Mouse (Mus musculus) G1E (cell line): ENCODE results near the gene Gnl2. TPM values are rescaled to one million over a fixed set of nuclear protein-coding genes. Genes with fewer than 3 reads are reported as not detected.

Source experiments
- ATAC-seq: 2 replicates; pipeline ENCODE4 v1.8.0; 2016; ENCODE audit warnings: mild to moderate bottlenecking; ENCODE audit not compliant: insufficient number of reproducible peaks, poor library complexity, low FRiP score, severe bottlenecking; ENCODE audit errors: extremely low read depth
- DNase-seq: peaks from one replicate; pipeline ENCODE4 v3.0.0; 2012; ENCODE audit warnings: low spot score
- H3K27me3 ChIP-seq: 2 replicates; pipeline ENCODE4 v1.6.1; 2012; ENCODE audit warnings: mild to moderate bottlenecking, low read length, inconsistent platforms; ENCODE audit not compliant: insufficient read depth
- H3K36me3 ChIP-seq: replicated peaks from 2 replicates; pipeline ENCODE3; 2012; ENCODE audit warnings: mild to moderate bottlenecking, inconsistent platforms
- H3K4me1 ChIP-seq: 2 replicates; pipeline ENCODE4 v1.6.1; 2012; ENCODE audit warnings: low read depth, low read length, inconsistent platforms, mixed read lengths; ENCODE audit not compliant: insufficient read depth
- H3K4me3 ChIP-seq: 2 replicates; pipeline ENCODE4 v1.5.1; 2012; ENCODE audit warnings: low read depth, mild to moderate bottlenecking, inconsistent platforms, low read length, moderate library complexity, mixed read lengths
- H3K9me3 ChIP-seq: replicated peaks from 2 replicates; pipeline ENCODE4 v1.6.1; 2012; ENCODE audit warnings: inconsistent platforms
- CTCF ChIP-seq: IDR thresholded peaks from 2 replicates; pipeline ENCODE4 v1.5.1; 2012; ENCODE audit warnings: low read depth, low read length, inconsistent platforms, mixed read lengths
- GATA1 ChIP-seq: IDR thresholded peaks from 2 replicates; pipeline ENCODE4 v1.6.1; 2012; ENCODE audit warnings: borderline replicate concordance, low read length, inconsistent platforms, mixed read lengths
- GATA2 ChIP-seq: IDR thresholded peaks from 2 replicates; pipeline ENCODE4 v1.6.1; 2012; ENCODE audit warnings: low read depth, low read length, inconsistent platforms, borderline replicate concordance
- POLR2AphosphoS5 ChIP-seq: IDR thresholded peaks from 2 replicates; pipeline ENCODE4 v1.6.1; 2012; ENCODE audit warnings: low read depth, low read length, inconsistent platforms; ENCODE audit not compliant: insufficient replicate concordance
- TAL1 ChIP-seq: conservative IDR thresholded peaks from 2 replicates; pipeline ENCODE4 v1.6.1; 2012; ENCODE audit warnings: low read depth, low read length, inconsistent platforms, mixed read lengths
- polyA plus RNA-seq: library from polyadenylated mRNA; stranded (reverse); fragments of >175 nt; gene quantifications from 2 replicates; pipeline ENCODE4 v1.2.3, GENCODE M21; 2012
- total RNA-seq, 2 experiments: library from RNA; stranded (forward) in 1 of 2; stranded (reverse) in 1 of 2; fragments of 200-1000 nt in 1 of 2; fragments of >200 nt in 1 of 2; fragmentation: Nextera tagmentation in 1 of 2; gene quantifications; 2 replicates each; pipeline ENCODE4 v1.2.3; 2014 to 2017

The Gnl2 gene
- total and polyA plus RNA-seq, 3 experiments = 110 to 200 (median 176) TPM

- Histone ChIP-seq H3K9me3 (no peaks in the 10 kb centered on the region), H3K4me3 (no peak overlapping the region), H3K36me3 (no peaks in the 10 kb centered on the region), H3K4me1 (peaks cover 2% of the 10 kb centered on the region), H3K27me3 (peaks cover 66% of the 10 kb centered on the region)
- ATAC-seq (no peak), DNase-seq (no peak)
- TF ChIP-seq POLR2AphosphoS5 = no peak
- no peak for TF ChIP-seq GATA2
- TF ChIP-seq CTCF = no peak
- TF ChIP-seq TAL1 = no peak
- TF ChIP-seq GATA1 = no peak
These were observed 4.6 kb downstream of the Gnl2 start for GRCm38 (mm10) chr4:125020780-125021538.

GRCm38 (mm10) chr4:125029891-125030614 is 13.7 kb downstream of the Gnl2 start:
- ATAC-seq (peak; percentile 96), DNase-seq (peak; percentile 77)
- TF ChIP-seq GATA1 (no peak), TAL1 (no peak), POLR2AphosphoS5 (no peak)
- Histone ChIP-seq H3K36me3 (peaks cover 32% of the 10 kb centered on the region), H3K4me3 (peak overlapping the region; percentile 99), H3K9me3 (no peaks in the 10 kb centered on the region), H3K27me3 (peaks cover 31% of the 10 kb centered on the region), H3K4me1 (peaks cover 39% of the 10 kb centered on the region)

- Histone ChIP-seq H3K4me1 (peaks cover 74% of the 10 kb centered on the region), H3K4me3 (no peak overlapping the region), H3K9me3 (no peaks in the 10 kb centered on the region), H3K36me3 (peaks cover 65% of the 10 kb centered on the region), H3K27me3 (no peaks in the 10 kb centered on the region)
- no peak for DNase-seq
- ATAC-seq = no peak
- TF ChIP-seq GATA1 (no peak), TAL1 (no peak), CTCF (no peak), POLR2AphosphoS5 (no peak), GATA2 (no peak)
These were observed 18.0 kb downstream of the Gnl2 start for GRCm38 (mm10) chr4:125034341-125034740.

GRCm38 (mm10) chr4:125044454-125044853 is 28.1 kb downstream of the Gnl2 start:
- TF ChIP-seq TAL1 = no peak
- no peak for TF ChIP-seq GATA1
- no peak for TF ChIP-seq GATA2
- TF ChIP-seq CTCF = no peak
- TF ChIP-seq POLR2AphosphoS5 = no peak
- Histone ChIP-seq H3K36me3 (peaks cover 100% of the 10 kb centered on the region), H3K4me3 (no peak overlapping the region), H3K9me3 (no peaks in the 10 kb centered on the region), H3K4me1 (peaks cover 52% of the 10 kb centered on the region), H3K27me3 (no peaks in the 10 kb centered on the region)
- ATAC-seq (no peak), DNase-seq (no peak)

GRCm38 (mm10) chr4:125055385-125055784 is 39.0 kb downstream of the Gnl2 start:
- Histone ChIP-seq H3K4me3 (no peak overlapping the region), H3K27me3 (no peaks in the 10 kb centered on the region), H3K36me3 (peaks cover 66% of the 10 kb centered on the region), H3K9me3 (no peaks in the 10 kb centered on the region), H3K4me1 (peaks cover 34% of the 10 kb centered on the region)
- ATAC-seq (no peak), DNase-seq (no peak)
- TF ChIP-seq GATA1 (no peak), CTCF (no peak), GATA2 (no peak), TAL1 (no peak), POLR2AphosphoS5 (no peak)

GRCm38 (mm10) chr4:125056476-125056875 is 40.1 kb downstream of the Gnl2 start:
- no peaks in the 10 kb centered on the region for H3K9me3 ChIP-seq
- no peaks in the 10 kb centered on the region for H3K27me3 ChIP-seq
- DNase-seq = no peak
- H3K4me3 ChIP-seq = no peak overlapping the region
- peaks cover 56% of the 10 kb centered on the region for H3K36me3 ChIP-seq
- TF ChIP-seq POLR2AphosphoS5 (no peak), GATA1 (no peak), TAL1 (no peak), CTCF (no peak), GATA2 (no peak)
- ATAC-seq = no peak
- H3K4me1 ChIP-seq = peaks cover 34% of the 10 kb centered on the region
